Mouse (Mus musculus) heart, postnatal 0 days (tissue): ENCODE measurements around the gene Cnpy3.

ENCODE experiments used
- CTCF ChIP-seq: IDR thresholded peaks from 2 replicates; pipeline ENCODE4 v1.5.1; 2016; ENCODE audit warnings: antibody characterized with exemption, control low read depth, low read depth
- EP300 ChIP-seq: IDR thresholded peaks from 2 replicates; pipeline ENCODE4 v1.6.1; 2016; ENCODE audit warnings: antibody characterized with exemption, low read depth

- TF ChIP-seq CTCF (no peak), EP300 (no peak)
These were observed 40.9 kb upstream of the Cnpy3 start for GRCm38 (mm10) chr17:46792963-46793362.
